Mouse (Mus musculus) neural tube, embryonic 14.5 days (tissue): Measurements from ENCODE around the gene Vmn2r23. TPM values are rescaled to one million over a fixed set of nuclear protein-coding genes. Genes with fewer than 3 reads are reported as not detected.

Experiments used
- polyA plus RNA-seq: library from polyadenylated mRNA; unstranded; fragments of >200 nt; fragmentation: Nextera tagmentation; extraction: Ambion mirVana; gene quantifications from 2 replicates; pipeline ENCODE4 v1.2.1, GENCODE M21; 2014

Vmn2r23 gene
- polyA plus RNA-seq, 1 experiment from 2014 or later, result not detected

Other genes with a start within 250 kb of the Vmn2r23 start
- not detected in 2 replicates for gene Vmn2r21, start 169.3 kb upstream of the Vmn2r23 start, polyA plus RNA-seq
- not detected in 2 replicates for gene Vmn2r22, start 51.9 kb upstream of the Vmn2r23 start, polyA plus RNA-seq
- gene Vmn2r24, start 76.2 kb downstream of the Vmn2r23 start, polyA plus RNA-seq, result not detected in 2 replicates
- not detected in 2 replicates for gene Vmn2r25, start 150.8 kb downstream of the Vmn2r23 start, polyA plus RNA-seq